Mouse (Mus musculus) stomach, postnatal 0 days (tissue): ENCODE data around the gene Cyb5rl.

Experiments
- CTCF ChIP-seq: IDR thresholded peaks from 2 replicates; pipeline ENCODE4 v1.5.1; 2016; ENCODE audit warnings: antibody characterized with exemption, low read depth, mild to moderate bottlenecking, moderate library complexity
- EP300 ChIP-seq: optimal IDR thresholded peaks from 2 replicates; pipeline ENCODE3; 2016; ENCODE audit warnings: antibody characterized with exemption

DNA sequence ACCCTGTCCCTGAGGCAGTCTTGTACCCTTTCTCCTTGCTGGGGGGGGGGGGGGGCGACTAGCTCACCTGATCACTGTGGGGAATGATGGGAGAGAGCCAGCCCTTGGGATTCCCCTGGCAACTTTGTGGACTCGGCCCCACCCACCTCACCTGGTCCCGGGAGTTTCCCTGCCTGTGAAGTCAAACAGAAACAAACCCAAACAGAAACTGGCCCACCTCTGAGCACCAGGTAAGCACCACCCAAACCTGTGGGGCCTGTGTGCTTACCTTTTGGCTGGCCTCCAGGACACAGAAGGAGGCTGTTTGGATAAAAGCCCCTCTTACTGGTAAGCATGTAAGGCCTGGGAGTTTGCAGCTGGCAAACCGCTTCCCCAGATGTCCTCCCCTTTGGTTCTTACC is 52.3 kb downstream of the Cyb5rl start:
- TF ChIP-seq EP300 = no peak
- TF ChIP-seq CTCF = no peak
